Mouse (Mus musculus): ENCODE measurements around the gene Tbxas1. TPM values are rescaled to one million over a fixed set of nuclear protein-coding genes. Genes with fewer than 3 reads are reported as not detected.

Gene Tbxas1
- polyA plus RNA-seq, 1 experiment from 2014 or later, result 0.37 TPM

- ATAC-seq (no peak), DNase-seq (ENCODE audit: low read depth, low spot score) (no peak)
- no peaks in the 10 kb centered on the region for H3K27me3 ChIP-seq
- TF ChIP-seq CTCF (IDR thresholded peaks at IDR 0.05), result no peak
- in situ Hi-C loops (cut with MboI; ENCODE audit: low pct_unique_long_range_greater_than_20kb), result loop anchor here (5.0 kb wide), 1 partner anchor 91 kb away; no protein-coding TSS in a partner anchor
- CTCF ChIA-PET, result no interaction called here
- POLR2A ChIA-PET, result no interaction called here
These were observed 132.9 kb downstream of the Tbxas1 start for GRCm38 (mm10) chr6:39008116-39008515.

DNA sequence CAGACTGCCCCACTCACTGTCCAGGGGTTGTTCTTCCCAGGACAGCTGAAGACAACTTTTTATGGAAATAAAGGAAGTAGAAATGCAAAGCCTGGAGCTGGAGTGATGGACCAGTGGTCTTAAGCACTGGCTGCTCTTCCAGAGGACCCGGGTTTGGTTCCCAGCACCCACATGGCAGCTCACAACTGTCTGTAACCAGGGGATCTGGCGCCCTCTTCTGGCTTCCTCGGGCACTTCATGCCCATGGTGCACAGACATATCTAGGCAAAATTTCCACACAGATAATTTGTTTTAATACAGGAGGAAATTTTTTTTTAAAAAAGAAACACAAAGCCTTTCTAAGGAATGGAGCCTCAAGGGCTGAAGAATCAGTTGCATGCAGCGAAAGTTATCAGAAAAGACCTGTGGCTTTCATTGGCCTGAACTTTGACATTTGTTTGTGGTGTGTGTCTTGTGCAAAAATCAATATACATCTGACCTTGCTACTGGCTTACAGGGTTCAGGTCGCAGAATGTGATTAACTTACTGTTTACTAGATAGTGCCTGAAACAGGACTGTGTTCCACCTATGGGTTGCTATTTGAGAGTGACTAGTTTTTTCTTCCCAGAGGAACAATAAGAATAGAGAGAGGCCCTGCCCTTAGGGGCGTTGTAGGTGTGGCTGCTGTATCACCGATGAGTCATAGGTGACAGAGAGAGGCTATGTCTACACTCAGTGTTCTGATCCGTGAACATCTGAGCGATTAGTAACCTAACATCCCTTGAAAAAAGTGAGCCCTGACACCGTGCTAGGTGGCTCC lies 138.0 kb downstream of the Tbxas1 start:
- CTCF ChIA-PET, result no interaction called here
- in situ Hi-C loops (cut with MboI; ENCODE audit: low pct_unique_long_range_greater_than_20kb), result no loop called here
- TF ChIP-seq CTCF (IDR thresholded peaks at IDR 0.05), result peak; percentile 48
- ATAC-seq (peak; percentile 83), DNase-seq (ENCODE audit: low read depth, low spot score) (peak; percentile 55)
- POLR2A ChIA-PET, result no interaction called here
- no peaks in the 10 kb centered on the region for H3K27me3 ChIP-seq

DNA sequence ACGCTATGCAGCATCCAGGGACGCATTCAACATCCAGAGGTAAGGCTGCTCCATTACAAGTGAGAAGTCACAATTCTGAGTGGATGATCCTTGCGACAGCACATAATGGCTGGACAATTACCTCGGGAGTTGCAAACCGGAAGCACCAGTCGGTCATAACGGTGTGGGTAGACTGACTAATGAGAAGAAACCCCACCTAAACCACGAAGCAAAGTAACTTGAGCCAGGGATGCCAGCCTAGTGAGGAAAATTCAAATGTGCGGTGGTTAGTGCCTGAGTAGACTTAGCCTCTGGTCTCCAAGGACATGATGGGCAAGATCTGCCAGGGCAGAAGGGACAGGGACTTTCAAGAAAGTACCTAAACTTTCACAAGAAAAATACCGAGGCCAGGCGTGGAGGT lies 142.7 kb downstream of the Tbxas1 start:
- in situ Hi-C loops (cut with MboI; ENCODE audit: low pct_unique_long_range_greater_than_20kb), result no loop called here
- POLR2A ChIA-PET, result no interaction called here
- TF ChIP-seq CTCF (IDR thresholded peaks at IDR 0.05), result no peak
- H3K27me3 ChIP-seq, result no peaks in the 10 kb centered on the region
- DNase-seq (ENCODE audit: low read depth, low spot score) (peak; percentile 13), ATAC-seq (no peak)
- CTCF ChIA-PET, result no interaction called here

- peak; percentile 71 for TF ChIP-seq CTCF (IDR thresholded peaks at IDR 0.05)
- in situ Hi-C loops (cut with MboI; ENCODE audit: low pct_unique_long_range_greater_than_20kb), result no loop called here
- POLR2A ChIA-PET, result no interaction called here
- CTCF ChIA-PET, result no interaction called here
- no peak for DNase-seq (ENCODE audit: low read depth, low spot score)
- no peak for ATAC-seq
- no peaks in the 10 kb centered on the region for H3K27me3 ChIP-seq
These were observed 143.6 kb downstream of the Tbxas1 start for GRCm38 (mm10) chr6:39018805-39019204.

DNA sequence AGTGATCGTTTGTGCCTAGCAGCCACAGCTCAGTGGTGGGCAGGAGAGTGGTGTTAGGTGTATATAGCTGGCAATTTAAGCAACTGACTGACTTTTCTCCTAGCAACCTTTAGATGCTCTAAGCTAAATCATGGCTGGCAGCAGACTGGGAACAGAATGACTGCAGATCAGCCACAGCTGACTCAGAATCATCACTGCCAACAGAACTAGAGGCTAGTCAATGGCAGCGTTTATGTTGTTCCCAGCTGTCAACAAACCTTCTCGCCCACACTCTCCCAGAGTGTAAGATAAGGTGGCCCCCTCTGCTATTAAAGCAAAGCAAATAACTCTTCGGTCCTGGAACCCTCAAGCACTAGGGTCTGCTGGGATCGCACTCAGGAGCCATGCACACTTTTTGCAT lies 144.0 kb downstream of the Tbxas1 start:
- in situ Hi-C loops (cut with MboI; ENCODE audit: low pct_unique_long_range_greater_than_20kb), result no loop called here
- DNase-seq (ENCODE audit: low read depth, low spot score) (no peak), ATAC-seq (no peak)
- H3K27me3 ChIP-seq, result no peaks in the 10 kb centered on the region
- CTCF ChIA-PET, result no interaction called here
- POLR2A ChIA-PET, result no interaction called here
- TF ChIP-seq CTCF (IDR thresholded peaks at IDR 0.05), result no peak

GRCm38 (mm10) chr6:39021909-39022308 lies 146.7 kb downstream of the Tbxas1 start:
- in situ Hi-C loops (cut with MboI; ENCODE audit: low pct_unique_long_range_greater_than_20kb), result no loop called here
- DNase-seq (ENCODE audit: low read depth, low spot score), result no peak
- ATAC-seq, result no peak
- H3K27me3 ChIP-seq, result no peaks in the 10 kb centered on the region
- CTCF ChIA-PET, result interaction anchor here (0.7 kb wide), 1 partner anchor 285 kb away, joined by 3 read pairs; no protein-coding TSS in a partner anchor
- no peak for TF ChIP-seq CTCF (IDR thresholded peaks at IDR 0.05)
- POLR2A ChIA-PET, result no interaction called here

DNA sequence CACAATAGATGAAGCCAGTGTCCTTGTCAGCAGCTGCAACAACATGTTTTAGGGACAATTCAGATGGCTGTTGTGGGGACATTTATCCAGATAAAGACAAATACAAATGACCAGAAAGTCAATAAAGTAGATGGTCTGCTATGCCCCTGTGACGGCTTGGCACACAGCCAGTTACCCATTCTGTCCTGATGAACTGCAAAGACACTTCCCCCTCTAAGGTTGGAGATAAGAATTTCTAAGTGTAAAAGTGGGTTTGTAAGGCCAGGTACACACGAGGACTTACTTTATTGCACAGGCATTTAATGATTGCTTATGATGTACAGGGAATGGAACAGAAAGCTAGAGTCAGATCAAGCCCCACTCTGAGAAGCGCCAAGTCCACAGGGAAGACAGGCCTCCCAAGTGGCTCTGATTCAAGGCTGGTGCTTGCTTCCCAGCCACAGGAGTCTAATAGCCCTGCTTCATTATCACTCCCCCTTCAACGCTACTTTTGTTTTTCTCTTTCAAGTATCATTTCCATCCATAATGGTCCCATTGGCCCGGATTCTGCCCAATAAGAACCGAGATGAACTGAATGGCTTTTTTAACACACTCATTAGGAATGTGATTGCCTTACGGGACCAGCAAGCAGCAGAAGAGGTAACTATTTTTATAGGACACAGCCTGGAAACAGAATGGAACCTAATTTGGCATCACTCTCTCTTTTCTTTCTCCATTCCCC lies 147.4 kb downstream of the Tbxas1 start:
- TF ChIP-seq CTCF (IDR thresholded peaks at IDR 0.05), result no peak
- DNase-seq (ENCODE audit: low read depth, low spot score), result no peak
- no peak for ATAC-seq
- POLR2A ChIA-PET, result no interaction called here
- CTCF ChIA-PET, result no interaction called here
- H3K27me3 ChIP-seq, result no peaks in the 10 kb centered on the region
- in situ Hi-C loops (cut with MboI; ENCODE audit: low pct_unique_long_range_greater_than_20kb), result no loop called here

GRCm38 (mm10) chr6:39024631-39025030 lies 149.4 kb downstream of the Tbxas1 start:
- ATAC-seq, result no peak
- POLR2A ChIA-PET, result interaction anchor here (0.6 kb wide), 1 partner anchor 13 kb away, joined by 4 read pairs; no protein-coding TSS in a partner anchor
- DNase-seq (ENCODE audit: low read depth, low spot score), result no peak
- no peak for TF ChIP-seq CTCF (IDR thresholded peaks at IDR 0.05)
- CTCF ChIA-PET, result no interaction called here
- H3K27me3 ChIP-seq, result no peaks in the 10 kb centered on the region
- in situ Hi-C loops (cut with MboI; ENCODE audit: low pct_unique_long_range_greater_than_20kb), result no loop called here

DNA sequence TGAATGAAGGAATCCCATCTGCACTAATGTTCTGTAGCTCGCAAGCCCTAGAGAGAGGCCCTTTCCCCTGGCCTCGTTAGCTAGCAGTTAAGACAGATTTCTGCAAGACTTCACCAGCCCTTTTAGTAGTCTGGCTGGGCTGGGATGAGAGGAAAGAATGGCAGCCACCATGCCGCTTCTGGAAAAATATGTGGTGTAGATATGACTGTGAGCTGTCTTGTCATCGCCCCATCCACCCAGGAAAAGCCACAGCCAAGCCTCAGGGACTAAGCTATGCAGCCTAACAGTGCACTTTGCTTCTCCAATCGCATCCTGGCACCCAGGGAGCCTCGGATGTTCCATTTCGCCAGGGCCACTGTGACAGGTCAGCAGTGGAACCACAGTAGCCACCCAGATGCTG lies 149.8 kb downstream of the Tbxas1 start:
- H3K27me3 ChIP-seq, result no peaks in the 10 kb centered on the region
- ATAC-seq, result no peak
- in situ Hi-C loops (cut with MboI; ENCODE audit: low pct_unique_long_range_greater_than_20kb), result no loop called here
- POLR2A ChIA-PET, result interaction anchor here (0.6 kb wide), 1 partner anchor 14 kb away, joined by 4 read pairs; no protein-coding TSS in a partner anchor
- CTCF ChIA-PET, result no interaction called here
- no peak for TF ChIP-seq CTCF (IDR thresholded peaks at IDR 0.05)
- no peak for DNase-seq (ENCODE audit: low read depth, low spot score)

DNA sequence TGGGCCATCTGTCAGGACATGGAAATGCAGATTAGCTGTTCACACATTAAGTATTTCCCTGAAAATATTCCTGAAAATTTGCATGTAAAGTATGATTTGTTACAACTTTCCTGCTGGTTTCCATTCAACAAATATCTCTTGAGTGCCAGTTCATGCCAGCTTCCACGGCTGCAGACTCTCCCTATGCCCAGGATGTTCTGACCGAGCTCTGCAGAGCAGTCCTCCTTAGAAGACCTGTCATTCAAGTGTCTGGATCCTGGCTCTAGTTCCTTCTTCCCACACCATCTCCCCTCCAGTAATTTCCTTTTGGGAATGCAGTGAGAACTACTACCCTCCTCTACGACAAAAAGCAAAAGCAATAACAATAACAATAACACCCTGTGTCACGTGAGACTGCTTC lies 155.5 kb downstream of the Tbxas1 start:
- in situ Hi-C loops (cut with MboI; ENCODE audit: low pct_unique_long_range_greater_than_20kb), result no loop called here
- ATAC-seq (no peak), DNase-seq (ENCODE audit: low read depth, low spot score) (no peak)
- ChIA-PET CTCF (no interaction called here), POLR2A (no interaction called here)
- H3K27me3 ChIP-seq, result no peaks in the 10 kb centered on the region
- no peak for TF ChIP-seq CTCF (IDR thresholded peaks at IDR 0.05)

GRCm38 (mm10) chr6:39033676-39034075 lies 158.5 kb downstream of the Tbxas1 start:
- no peaks in the 10 kb centered on the region for H3K27me3 ChIP-seq
- ATAC-seq, result no peak
- in situ Hi-C loops (cut with MboI; ENCODE audit: low pct_unique_long_range_greater_than_20kb), result no loop called here
- ChIA-PET POLR2A (no interaction called here), CTCF (no interaction called here)
- DNase-seq (ENCODE audit: low read depth, low spot score), result no peak
- TF ChIP-seq CTCF (IDR thresholded peaks at IDR 0.05), result no peak

Data from Patski (cell line).